ENCODE assay signal across 11 mouse cellular contexts in the genomic region with DNA sequence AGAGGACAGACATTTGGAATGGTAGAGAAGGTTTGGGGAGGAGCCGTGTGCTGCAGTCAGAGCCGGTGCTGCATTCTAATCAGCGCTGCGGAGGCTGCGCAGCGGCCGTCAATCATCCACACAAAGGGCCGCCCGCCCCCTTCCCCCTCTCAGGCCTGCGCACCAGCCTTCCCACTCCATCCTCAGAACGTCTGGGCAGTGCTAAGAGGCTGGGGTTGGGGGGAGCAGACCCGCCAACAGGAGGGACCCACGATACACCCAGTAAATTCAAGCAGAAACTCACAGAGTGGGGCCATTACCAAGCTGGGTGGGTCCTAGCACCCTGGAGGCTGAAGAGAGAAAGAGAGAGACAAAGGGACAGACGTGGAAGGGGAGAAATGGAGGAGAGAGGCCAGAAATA. TPM values are rescaled to one million over a fixed set of nuclear protein-coding genes. Genes with fewer than 3 reads are reported as not detected.
DNase-seq lines count a peak whose midpoint lies in the region; ATAC-seq and TF ChIP-seq lines count a peak whose summit lies in the region.
"Had no signal": no experiment of that assay in that cellular context is flagged by ENCODE, and none has a peak within 500 bp of the region (broad histone marks: within the 10 kb centered on the region; RNA-seq: fewer than 3 reads in every experiment).

No protein-coding gene starts in this region.

- H3K4me3 ChIP-seq in cortical plate, adult 2 months (ENCODE audit: insufficient read depth, low read length) = no peak overlapping the region
- H3K4me3 ChIP-seq in hindbrain, embryonic 13.5 days = no peak overlapping the region
- H3K4me3 ChIP-seq in midbrain, embryonic 14.5 days (replicated peaks; ENCODE audit: low read depth, low read length) = no peak overlapping the region
- no peak overlapping the region for H3K4me3 ChIP-seq in heart, embryonic 12.5 days
- H3K4me3 ChIP-seq: embryonic facial prominence, embryonic 15.5 days; heart, embryonic 13.5 days had no signal

- 0 out of 2 replicates have a peak, but pooled peaks have one; percentile 30 for TF ChIP-seq POLR2A in cortical plate, adult 2 months (IDR thresholded peaks at IDR 0.05; ENCODE audit: extremely low read depth, insufficient read depth, low read length)

- H3K9me3 ChIP-seq in hindbrain, embryonic 13.5 days = no peaks in the 10 kb centered on the region
- no peaks in the 10 kb centered on the region for H3K9me3 ChIP-seq in midbrain, embryonic 14.5 days (ENCODE audit: control insufficient read depth, low read length)
- H3K9me3 ChIP-seq in heart, embryonic 12.5 days (replicated peaks) = no peaks in the 10 kb centered on the region
- H3K9me3 ChIP-seq: embryonic facial prominence, embryonic 15.5 days; heart, embryonic 13.5 days had no signal

- no peaks in the 10 kb centered on the region for H3K36me3 ChIP-seq in hindbrain, embryonic 13.5 days
- H3K36me3 ChIP-seq in midbrain, embryonic 14.5 days (ENCODE audit: control insufficient read depth, insufficient read depth, low read length) = no peaks in the 10 kb centered on the region
- no peaks in the 10 kb centered on the region for H3K36me3 ChIP-seq in heart, embryonic 12.5 days
- H3K36me3 ChIP-seq: embryonic facial prominence, embryonic 15.5 days; heart, embryonic 13.5 days had no signal

- peak; percentile 69 to 76 for DNase-seq in cerebellum, postnatal 10 days
- no peak for DNase-seq in cerebellum, adult 8-10 months
- peak; percentile 92 for DNase-seq in midbrain, embryonic 14.5 days
- DNase-seq in adrenal gland, adult 18-20 months (ENCODE audit: low spot score in 2 of 2) = no peak
- DNase-seq in yolk sac, embryonic 10.5 days (ENCODE audit: low spot score) = no peak
- DNase-seq: lung, postnatal 10 days had no signal

- 0 out of 2 replicates have a peak overlapping the region, but pooled peaks have one; percentile 48 for H3K27ac ChIP-seq in cortical plate, adult 2 months (ENCODE audit: insufficient read depth, low read length)
- peak overlapping the region; percentile 98 for H3K27ac ChIP-seq in hindbrain, embryonic 13.5 days
- peak overlapping the region; percentile 98 for H3K27ac ChIP-seq in midbrain, embryonic 14.5 days (replicated peaks; ENCODE audit: low read depth, low read length)
- H3K27ac ChIP-seq in heart, embryonic 12.5 days (ENCODE audit: poor library complexity, severe bottlenecking) = no peak overlapping the region
- H3K27ac ChIP-seq: embryonic facial prominence, embryonic 15.5 days; heart, embryonic 13.5 days had no signal

- H3K27me3 ChIP-seq in hindbrain, embryonic 13.5 days = peaks cover 77% of the 10 kb centered on the region
- H3K27me3 ChIP-seq in midbrain, embryonic 14.5 days (ENCODE audit: control insufficient read depth, insufficient read depth, low read length) = no peaks in the 10 kb centered on the region
- peaks cover 89% of the 10 kb centered on the region for H3K27me3 ChIP-seq in heart, embryonic 12.5 days (replicated peaks)

- peak; percentile 55 for ATAC-seq in hindbrain, embryonic 13.5 days (ENCODE audit: low FRiP score)
- peak; percentile 79 for ATAC-seq in midbrain, embryonic 14.5 days (ENCODE audit: low FRiP score, low TSS enrichment)
- ATAC-seq in heart, embryonic 12.5 days (ENCODE audit: insufficient number of reproducible peaks, low FRiP score) = no peak

- H3K4me1 ChIP-seq in cortical plate, adult 2 months (ENCODE audit: control insufficient read depth, insufficient read depth, low read length) = peaks cover 3% of the 10 kb centered on the region; the same call in 1 of the 2 replicates
- peaks cover 60% of the 10 kb centered on the region for H3K4me1 ChIP-seq in hindbrain, embryonic 13.5 days (replicated peaks)
- peaks cover 53% of the 10 kb centered on the region for H3K4me1 ChIP-seq in midbrain, embryonic 14.5 days (ENCODE audit: control insufficient read depth, insufficient read depth, low read length)
- H3K4me1 ChIP-seq in heart, embryonic 12.5 days (replicated peaks) = peaks cover 16% of the 10 kb centered on the region

- peak overlapping the region; percentile 13 for H3K4me2 ChIP-seq in hindbrain, embryonic 13.5 days
- H3K4me2 ChIP-seq in midbrain, embryonic 14.5 days (ENCODE audit: low read length) = peak overlapping the region; percentile 27
- H3K4me2 ChIP-seq in heart, embryonic 12.5 days = no peak overlapping the region
- H3K4me2 ChIP-seq: embryonic facial prominence, embryonic 15.5 days; heart, embryonic 13.5 days had no signal

- no peak for TF ChIP-seq CTCF in cortical plate, adult 2 months (IDR thresholded peaks at IDR 0.05; ENCODE audit: extremely low read depth, insufficient read depth, low read length)

- under 1% methylated on average over 14 of the region's 14 CpGs for WGBS in hindbrain, embryonic 13.5 days
- WGBS in midbrain, embryonic 14.5 days = under 1% methylated on average over 14 of the region's 14 CpGs
- WGBS in heart, embryonic 12.5 days = 3% methylated on average over 14 of the region's 14 CpGs

- peak overlapping the region; percentile 66 for H3K9ac ChIP-seq in hindbrain, embryonic 13.5 days
- H3K9ac ChIP-seq in midbrain, embryonic 14.5 days (replicated peaks; ENCODE audit: low read length) = peak overlapping the region; percentile 30
- H3K9ac ChIP-seq in heart, embryonic 12.5 days = no peak overlapping the region
- H3K9ac ChIP-seq: embryonic facial prominence, embryonic 15.5 days; heart, embryonic 13.5 days had no signal

RNA-seq across cellular contexts. Expression of a gene that starts 22.0 kb away (rescaled TPM):
- polyA plus RNA-seq in cortical plate, adult 2 months (2012; rRNA removed) = 62.5 and 67.0 TPM in 2 replicates
- polyA plus RNA-seq in hindbrain, embryonic 13.5 days (2015; fragmentation: Nextera tagmentation; extraction: Ambion mirVana) = 41.8 and 42.3 TPM in 2 replicates
- polyA plus RNA-seq in midbrain, embryonic 14.5 days (2014; fragmentation: Nextera tagmentation; extraction: Ambion mirVana) = 30.6 and 36.5 TPM in 2 replicates
- total RNA-seq in adrenal gland, adult 18-20 months (2021) = 100 to 1,000 TPM in 1 of 2 experiments, 10 to 100 TPM in 1; 95.4 to 106 TPM
- 55.1 and 55.3 TPM in 2 replicates for polyA plus RNA-seq in heart, embryonic 12.5 days (2016; fragmentation: Nextera tagmentation; extraction: Ambion mirVana)

Comparison
In these comparisons a context has a peak if more than half of its experiments do, and no peak if none do; other contexts are left out.
1. DNase-seq: peak in cerebellum, postnatal 10 days (2 of 2) and midbrain, embryonic 14.5 days (single experiment); none in cerebellum, adult 8-10 months (single experiment), adrenal gland, adult 18-20 months (0 of 2) and yolk sac, embryonic 10.5 days (single experiment).